Mouse (Mus musculus) embryo, embryonic 11.5 days (tissue): ENCODE measurements around the gene Reg4.

ENCODE experiments used
- DNase-seq: peaks from one replicate; pipeline ENCODE4 v3.0.0-alpha.2; 2012; ENCODE audit warnings: low read depth, low spot score

Reg4 gene

DNA sequence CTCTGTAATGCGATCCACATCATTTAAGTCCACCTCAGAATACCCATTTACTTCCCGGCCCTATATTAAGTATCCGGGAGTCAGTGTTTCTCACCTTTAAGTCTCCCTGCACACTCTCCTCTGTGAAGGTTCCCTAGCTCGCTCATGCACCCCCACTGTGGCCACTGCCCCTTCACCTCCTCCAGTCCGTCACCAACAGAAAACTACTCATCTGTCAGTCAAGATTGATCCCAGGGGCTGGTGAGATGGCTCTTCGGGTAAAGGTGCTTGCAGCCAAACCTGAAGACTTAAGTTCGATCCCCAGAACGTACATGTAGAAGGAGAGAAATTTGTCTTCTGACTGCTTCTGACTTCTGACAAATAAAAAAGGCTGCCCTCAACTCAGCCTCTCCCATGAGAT is 60.5 kb downstream of the Reg4 start:
- DNase-seq = no peak

DNA sequence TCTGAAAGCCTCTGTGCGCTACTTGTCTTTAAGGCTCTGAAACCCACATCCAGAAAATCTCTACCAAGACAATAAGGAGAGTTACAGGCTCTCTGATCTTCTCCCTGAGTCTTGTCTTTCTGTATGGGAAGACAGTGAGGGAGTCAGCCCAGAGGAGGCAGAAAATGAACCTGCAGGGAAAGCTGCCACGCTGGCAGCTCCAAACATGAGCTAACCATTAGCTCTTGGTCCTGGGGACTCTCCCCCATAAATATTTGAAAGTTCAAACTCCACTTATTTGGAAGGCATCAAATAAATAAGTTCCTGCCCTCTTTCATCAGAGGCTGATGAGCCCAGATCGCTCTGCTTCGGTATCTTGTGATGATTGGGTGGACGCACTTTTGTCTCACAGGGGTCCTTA is 61.2 kb downstream of the Reg4 start:
- DNase-seq = no peak
